Mouse (Mus musculus) CD4-positive, CD25-positive, alpha-beta regulatory T cell (primary cell): ENCODE results near the gene Olfr945. TPM values are rescaled to one million over a fixed set of nuclear protein-coding genes. Genes with fewer than 3 reads are reported as not detected.

Experiments used
- polyA plus RNA-seq: library from polyadenylated mRNA; unstranded; fragments of 100-300 nt; shearing (Covaris generic); gene quantifications from one replicate; pipeline ENCODE4 v1.2.1, GENCODE M21; 2017

The Olfr945 gene
- not detected for polyA plus RNA-seq

DNA sequence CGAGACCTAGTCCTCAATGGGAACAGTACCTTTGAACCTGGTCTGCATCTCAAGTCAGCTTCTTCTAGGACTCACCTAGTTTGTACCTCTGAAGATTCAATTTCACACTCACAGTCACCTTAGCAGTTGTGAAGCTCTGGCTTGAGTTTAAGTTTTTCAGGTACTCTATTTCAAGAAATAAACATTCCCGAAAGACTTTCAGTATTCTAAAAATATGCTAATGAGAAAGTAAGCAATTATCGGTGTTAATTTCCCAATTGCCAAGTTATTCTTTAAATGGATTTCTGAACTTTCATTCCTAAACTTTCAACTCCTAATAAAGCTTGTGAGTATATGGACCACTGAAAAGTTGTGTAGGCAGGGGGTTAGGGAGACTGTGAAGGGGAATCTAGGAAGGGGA is at the start of gene Olfr945:
Gene Olfr945, minus strand, starts transcription at position 101 of the 400 bp plus-strand sequence.

DNA sequence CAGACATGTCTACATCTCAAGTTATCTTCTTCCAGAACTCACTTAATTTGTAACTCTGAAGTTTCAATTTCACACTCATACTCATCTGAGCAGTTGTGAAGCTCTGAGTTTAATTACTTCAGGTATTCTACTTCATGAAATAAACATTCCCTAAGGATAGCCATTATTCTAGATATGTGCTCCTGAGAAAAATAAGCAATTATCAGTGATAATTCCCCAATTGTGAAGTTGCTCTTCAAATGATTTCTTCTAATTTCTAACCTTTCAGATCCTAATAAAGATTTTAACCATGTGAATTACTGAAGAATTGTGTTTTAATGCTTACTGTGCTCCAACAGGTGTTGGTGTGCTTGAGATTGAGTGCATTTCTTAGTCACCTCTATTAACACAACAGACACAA is 49.3 kb upstream of the Olfr945 start, which contains the start of gene Olfr948:
Gene Olfr948, minus strand, starts transcription at position 101 of the 400 bp plus-strand sequence.

DNA sequence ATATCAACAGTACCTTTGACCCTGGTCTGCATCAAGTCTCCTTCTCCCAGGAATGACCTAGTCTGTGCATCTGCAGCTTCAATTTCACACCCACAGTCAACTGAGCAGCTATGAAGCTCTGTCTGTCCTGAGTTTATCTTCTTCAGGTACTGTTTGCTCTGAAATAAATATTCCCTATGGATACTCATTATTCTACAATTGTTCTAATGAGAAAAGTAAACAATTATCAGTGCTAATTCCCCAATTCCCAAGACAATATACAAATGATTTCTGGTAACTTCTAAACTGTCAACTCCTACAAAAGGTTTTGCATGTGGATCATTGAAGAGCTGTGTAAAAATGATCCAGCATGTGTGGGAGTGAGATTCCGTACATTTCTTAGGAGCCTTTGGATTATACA is 26.7 kb downstream of the Olfr945 start, which contains the start of gene Olfr1537:
Gene Olfr1537, minus strand, starts transcription at position 101 of the 400 bp plus-strand sequence.

Other genes starting within 250 kb of the Olfr945 start
- gene Olfr937, start 211.9 kb downstream of the Olfr945 start, polyA plus RNA-seq = not detected
- not detected for gene Olfr938, start 197.9 kb downstream of the Olfr945 start, polyA plus RNA-seq
- gene Olfr27, start 148.7 kb downstream of the Olfr945 start, polyA plus RNA-seq = not detected
- 0.05 TPM for gene Olfr943, start 110.5 kb downstream of the Olfr945 start, polyA plus RNA-seq
- not detected for gene Olfr944, start 74.9 kb downstream of the Olfr945 start, polyA plus RNA-seq
- not detected for gene Olfr1537, start 26.8 kb downstream of the Olfr945 start, polyA plus RNA-seq
- not detected for gene Olfr948, start 49.2 kb upstream of the Olfr945 start, polyA plus RNA-seq
- gene Olfr951, start 110.6 kb upstream of the Olfr945 start, polyA plus RNA-seq = not detected
- not detected for gene Olfr952, start 150.3 kb upstream of the Olfr945 start, polyA plus RNA-seq
- gene Olfr954, start 179.9 kb upstream of the Olfr945 start, polyA plus RNA-seq = not detected
- not detected for gene Olfr955, start 195.1 kb upstream of the Olfr945 start, polyA plus RNA-seq
- not detected for gene Olfr44, start 217.2 kb upstream of the Olfr945 start, polyA plus RNA-seq
- gene Olfr957, start 239.0 kb upstream of the Olfr945 start, polyA plus RNA-seq = not detected